Mouse (Mus musculus): Measurements from ENCODE around the gene Cd302. TPM values are rescaled to one million over a fixed set of nuclear protein-coding genes. Genes with fewer than 3 reads are reported as not detected.

Cd302 gene
- polyA plus RNA-seq, 1 experiment from 2014 or later = 11.8 TPM

DNA sequence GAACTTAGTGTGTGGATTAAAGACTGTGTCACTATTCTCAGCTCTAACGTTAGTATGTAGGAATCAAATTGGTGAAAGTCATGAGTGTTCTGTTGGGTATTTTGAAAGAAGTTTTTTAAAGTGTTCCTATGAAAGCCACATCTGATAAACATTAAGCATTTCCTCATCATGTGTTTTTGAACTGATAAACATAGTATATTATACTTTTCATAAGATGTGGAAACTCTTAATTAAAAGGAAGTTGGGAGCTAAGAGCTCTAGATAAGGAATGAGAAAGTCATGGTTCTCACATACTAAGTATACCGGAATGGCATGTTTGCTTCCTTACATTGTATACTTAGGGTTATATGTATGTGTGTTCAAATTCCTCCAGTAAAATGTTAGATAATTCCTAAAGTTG is 53.9 kb downstream of the Cd302 start:
- H3K9me3 ChIP-seq = 0 out of 2 replicates have a peak, but pooled peaks cover 5% of the 10 kb centered on the region
- WGBS = 91% methylated on average over 2 of the region's 2 CpGs

DNA sequence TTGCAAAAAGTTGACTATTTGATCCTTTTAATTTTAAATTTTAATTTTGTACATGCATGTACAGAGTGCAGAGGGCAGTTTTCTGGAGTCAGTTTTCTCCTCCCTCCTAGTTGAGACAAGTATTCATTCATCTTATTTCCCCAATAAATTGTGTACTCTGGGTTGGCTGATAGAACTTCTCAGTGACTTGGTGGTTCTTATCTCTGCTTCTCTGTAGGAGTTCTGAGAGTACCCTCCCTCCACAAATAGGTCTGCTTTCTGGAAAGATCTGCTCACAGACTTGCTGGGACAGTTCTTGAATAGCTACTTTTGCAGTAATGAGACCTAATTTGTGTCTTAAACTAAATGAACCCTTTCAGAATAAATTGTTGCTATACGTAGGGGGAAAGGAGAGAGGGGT is 55.8 kb downstream of the Cd302 start:
- DNase-seq (ENCODE audit: extremely low spot score, low spot score) = no peak
- 85% methylated on average over 1 of the region's 1 CpGs for WGBS
- Histone ChIP-seq H3K4me3 (no peak overlapping the region), H3K27ac (no peak overlapping the region), H3K4me1 (no peaks in the 10 kb centered on the region), H3K36me3 (replicated peaks) (peaks cover 59% of the 10 kb centered on the region), H3K27me3 (ENCODE audit: poor library complexity, severe bottlenecking) (no peaks in the 10 kb centered on the region), H3K9me3 (0 out of 2 replicates have a peak, but pooled peaks cover 5% of the 10 kb centered on the region)

More for the DNA sequence above, 53.9 kb downstream of the Cd302 start:
- DNase-seq (ENCODE audit: extremely low spot score, low spot score) = no peak
- H3K27me3 ChIP-seq (ENCODE audit: poor library complexity, severe bottlenecking) = no peaks in the 10 kb centered on the region
- H3K36me3 ChIP-seq (replicated peaks) = peaks cover 78% of the 10 kb centered on the region
- H3K4me3 ChIP-seq = no peak overlapping the region
- no peaks in the 10 kb centered on the region for H3K4me1 ChIP-seq
- H3K27ac ChIP-seq = no peak overlapping the region

DNA sequence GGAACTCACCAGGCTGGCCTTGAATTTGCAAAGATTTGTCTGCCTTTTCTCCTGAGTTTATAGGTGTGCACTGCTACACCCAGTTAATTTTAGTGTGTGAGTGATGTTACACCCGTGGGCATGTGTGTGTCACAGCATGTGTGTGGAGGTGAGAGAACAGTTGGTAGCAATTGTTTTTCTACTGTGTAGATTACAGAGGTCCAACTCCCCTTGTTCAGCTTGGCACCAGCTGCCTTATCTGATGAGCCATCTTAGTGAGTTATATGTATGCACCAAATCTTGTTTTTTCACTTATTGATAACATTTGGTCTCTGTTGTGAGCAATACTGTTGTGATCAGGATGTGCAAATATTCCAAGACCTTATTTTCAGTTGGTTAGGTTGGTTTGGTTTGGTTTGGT is 60.8 kb downstream of the Cd302 start:
- peaks cover 35% of the 10 kb centered on the region for H3K36me3 ChIP-seq (replicated peaks)
- WGBS = 98% methylated on average over 1 of the region's 1 CpGs
- H3K27me3 ChIP-seq (ENCODE audit: poor library complexity, severe bottlenecking) = no peaks in the 10 kb centered on the region
- 0 out of 2 replicates have a peak, but pooled peaks cover 5% of the 10 kb centered on the region for H3K9me3 ChIP-seq
- no peak overlapping the region for H3K27ac ChIP-seq
- H3K4me1 ChIP-seq = no peaks in the 10 kb centered on the region
- DNase-seq (ENCODE audit: extremely low spot score, low spot score) = no peak
- no peak overlapping the region for H3K4me3 ChIP-seq

DNA sequence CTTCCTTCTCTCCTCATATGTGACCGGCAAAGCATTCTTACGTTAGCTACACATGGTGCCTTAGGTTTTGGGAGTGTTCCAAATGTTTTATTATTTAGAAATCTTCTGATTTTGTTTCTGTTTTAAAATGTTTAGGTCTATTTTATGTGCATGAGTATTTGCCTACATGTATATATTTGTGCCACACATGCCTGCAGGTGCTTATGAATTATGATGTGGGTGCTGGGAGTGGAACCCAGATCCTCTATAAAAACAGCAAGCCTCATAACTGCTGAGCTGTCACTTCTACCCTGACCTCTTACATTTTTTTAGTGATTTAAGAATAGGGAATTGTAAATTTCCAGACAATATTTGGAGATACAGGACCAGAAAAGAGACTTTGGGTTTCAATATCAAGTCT is 62.3 kb downstream of the Cd302 start:
- Histone ChIP-seq H3K4me3 (no peak overlapping the region), H3K27ac (no peak overlapping the region), H3K36me3 (replicated peaks) (peaks cover 48% of the 10 kb centered on the region), H3K27me3 (ENCODE audit: poor library complexity, severe bottlenecking) (no peaks in the 10 kb centered on the region), H3K9me3 (0 out of 2 replicates have a peak, but pooled peaks cover 5% of the 10 kb centered on the region), H3K4me1 (no peaks in the 10 kb centered on the region)
- no peak for DNase-seq (ENCODE audit: extremely low spot score, low spot score)
- WGBS = 100% methylated on average over 2 of the region's 2 CpGs

DNA sequence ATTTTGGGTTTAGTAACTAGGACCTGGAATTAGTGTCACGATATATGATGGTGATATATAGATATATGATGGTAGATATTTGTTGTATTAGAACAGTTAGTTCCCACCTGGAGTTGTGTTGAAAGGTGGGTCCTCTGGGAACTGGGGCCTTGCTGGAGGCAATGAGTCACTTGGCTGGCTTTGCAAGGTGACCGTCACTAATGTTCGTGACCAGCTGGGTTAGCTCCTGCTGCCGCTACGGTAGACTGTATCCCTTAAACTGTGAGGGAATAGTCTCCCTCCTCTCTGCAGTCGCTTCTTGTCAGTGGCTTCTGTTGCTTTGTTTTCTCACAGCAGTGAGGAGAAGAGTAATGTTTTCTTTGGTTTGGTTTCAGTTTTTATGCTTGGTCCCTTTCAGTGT is 63.1 kb downstream of the Cd302 start:
- Histone ChIP-seq H3K36me3 (replicated peaks) (peaks cover 50% of the 10 kb centered on the region), H3K9me3 (0 out of 2 replicates have a peak, but pooled peaks cover 5% of the 10 kb centered on the region), H3K4me1 (no peaks in the 10 kb centered on the region), H3K27ac (no peak overlapping the region), H3K4me3 (no peak overlapping the region), H3K27me3 (ENCODE audit: poor library complexity, severe bottlenecking) (no peaks in the 10 kb centered on the region)
- DNase-seq (ENCODE audit: extremely low spot score, low spot score) = no peak
- WGBS = 88% methylated on average over 6 of the region's 6 CpGs

DNA sequence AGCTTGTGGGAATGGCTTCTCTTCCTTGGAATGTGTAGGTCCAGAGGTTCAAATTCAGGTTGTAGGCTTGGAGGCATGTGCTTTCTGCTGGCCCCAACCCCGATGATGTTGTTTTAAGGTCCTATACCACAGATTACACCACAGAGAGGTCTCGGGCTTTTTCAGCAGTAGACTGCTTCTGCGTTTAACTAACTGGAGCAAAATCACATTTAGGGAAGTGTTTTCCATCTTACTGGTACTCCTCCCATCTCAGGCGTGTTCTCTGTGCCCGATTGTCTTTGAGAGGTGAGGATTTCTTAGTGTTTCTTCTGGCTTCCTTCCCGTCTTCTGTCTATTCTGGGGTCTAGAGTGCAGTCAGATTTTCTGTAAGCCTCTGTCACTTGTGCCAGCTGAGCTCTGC is 66.7 kb downstream of the Cd302 start:
- Histone ChIP-seq H3K4me3 (no peak overlapping the region), H3K36me3 (replicated peaks) (peaks cover 74% of the 10 kb centered on the region), H3K9me3 (no peaks in the 10 kb centered on the region), H3K27ac (no peak overlapping the region), H3K27me3 (ENCODE audit: poor library complexity, severe bottlenecking) (no peaks in the 10 kb centered on the region), H3K4me1 (0 out of 2 replicates have a peak, but pooled peaks cover under 1% of the 10 kb centered on the region)
- WGBS = 91% methylated on average over 6 of the region's 6 CpGs
- DNase-seq (ENCODE audit: extremely low spot score, low spot score) = no peak

DNA sequence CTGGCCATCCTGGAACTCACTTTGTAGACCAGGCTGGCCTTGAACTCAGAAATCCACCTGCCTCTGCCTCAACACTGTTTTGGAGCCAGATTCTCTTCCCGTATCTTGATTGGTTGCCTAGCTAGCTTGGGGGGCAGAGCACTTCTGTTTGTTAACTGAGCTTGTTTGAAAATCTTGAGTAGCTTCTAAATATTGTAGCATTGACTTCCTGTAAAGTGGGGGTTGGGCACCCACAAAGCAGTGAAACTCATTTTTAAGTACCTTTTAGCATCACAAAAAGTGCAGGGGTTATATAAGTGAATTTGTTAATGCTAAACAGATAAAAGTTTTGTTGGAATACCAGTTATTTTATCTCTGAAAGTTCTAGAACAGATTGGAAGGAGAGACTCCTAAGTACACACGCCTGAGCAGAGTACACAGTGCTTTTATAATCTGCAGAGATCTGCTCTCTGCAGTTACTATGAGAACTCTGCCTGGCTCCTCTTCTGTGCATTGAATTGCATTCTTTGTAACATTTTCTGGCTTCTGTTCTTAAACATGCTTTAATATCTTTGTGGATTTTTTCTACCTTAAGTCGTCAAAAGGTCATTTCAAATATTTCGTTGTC is 67.6 kb downstream of the Cd302 start:
- H3K36me3 ChIP-seq (replicated peaks) = peaks cover 82% of the 10 kb centered on the region
- 92% methylated on average over 4 of the region's 4 CpGs for WGBS
- no peak for DNase-seq (ENCODE audit: extremely low spot score, low spot score)
- peaks cover 8% of the 10 kb centered on the region for H3K4me1 ChIP-seq
- no peak overlapping the region for H3K4me3 ChIP-seq
- H3K9me3 ChIP-seq = no peaks in the 10 kb centered on the region
- no peak overlapping the region for H3K27ac ChIP-seq
- H3K27me3 ChIP-seq (ENCODE audit: poor library complexity, severe bottlenecking) = no peaks in the 10 kb centered on the region

DNA sequence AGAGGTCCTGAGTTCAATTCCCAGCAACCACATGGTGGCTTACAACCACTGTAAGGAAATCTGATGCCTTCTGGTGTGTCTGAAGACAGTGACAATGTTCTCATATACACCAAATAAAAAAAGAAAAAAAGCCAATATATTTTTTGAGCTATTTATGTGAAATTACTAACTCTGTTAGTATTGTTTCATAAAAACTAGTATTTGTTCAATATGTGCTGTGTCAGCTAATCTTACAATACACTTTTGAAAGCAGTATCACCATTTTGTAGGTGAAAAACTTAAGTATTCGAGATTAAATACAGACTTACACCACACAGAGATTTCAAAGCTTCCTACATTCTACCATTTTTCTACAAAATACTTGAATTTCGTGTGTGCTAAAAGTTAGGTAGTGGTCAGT is 69.6 kb downstream of the Cd302 start:
- peaks cover 81% of the 10 kb centered on the region for H3K36me3 ChIP-seq (replicated peaks)
- 93% methylated on average over 2 of the region's 2 CpGs for WGBS
- no peak overlapping the region for H3K4me3 ChIP-seq
- no peak for DNase-seq (ENCODE audit: extremely low spot score, low spot score)
- no peak overlapping the region for H3K27ac ChIP-seq
- H3K27me3 ChIP-seq (ENCODE audit: poor library complexity, severe bottlenecking) = no peaks in the 10 kb centered on the region
- no peaks in the 10 kb centered on the region for H3K9me3 ChIP-seq
- H3K4me1 ChIP-seq = peaks cover 19% of the 10 kb centered on the region

DNA sequence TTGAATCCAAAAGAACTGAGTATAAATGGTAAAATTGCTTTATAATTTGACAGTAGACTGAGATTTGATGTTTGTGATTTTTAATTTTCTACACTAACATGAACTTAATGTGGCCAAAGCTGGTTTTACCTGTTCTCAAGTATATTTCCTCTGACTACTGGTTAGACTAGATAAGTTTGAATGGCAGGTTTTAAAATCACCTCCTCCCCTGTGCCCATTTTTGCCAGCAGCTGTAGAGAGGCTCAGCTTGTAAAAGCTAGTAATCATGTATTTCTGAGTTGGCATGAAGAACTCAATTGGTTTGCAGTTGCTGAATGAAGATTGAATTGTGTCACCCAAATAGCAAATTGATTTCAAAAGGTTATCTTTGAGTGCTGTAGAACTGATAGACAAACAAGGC is 71.8 kb downstream of the Cd302 start:
- Histone ChIP-seq H3K27ac (no peak overlapping the region), H3K4me3 (no peak overlapping the region), H3K4me1 (peaks cover 28% of the 10 kb centered on the region), H3K9me3 (no peaks in the 10 kb centered on the region), H3K27me3 (ENCODE audit: poor library complexity, severe bottlenecking) (peaks cover 3% of the 10 kb centered on the region; the same call in 1 of the 2 replicates), H3K36me3 (replicated peaks) (peaks cover 59% of the 10 kb centered on the region)
- no peak for DNase-seq (ENCODE audit: extremely low spot score, low spot score)

DNA sequence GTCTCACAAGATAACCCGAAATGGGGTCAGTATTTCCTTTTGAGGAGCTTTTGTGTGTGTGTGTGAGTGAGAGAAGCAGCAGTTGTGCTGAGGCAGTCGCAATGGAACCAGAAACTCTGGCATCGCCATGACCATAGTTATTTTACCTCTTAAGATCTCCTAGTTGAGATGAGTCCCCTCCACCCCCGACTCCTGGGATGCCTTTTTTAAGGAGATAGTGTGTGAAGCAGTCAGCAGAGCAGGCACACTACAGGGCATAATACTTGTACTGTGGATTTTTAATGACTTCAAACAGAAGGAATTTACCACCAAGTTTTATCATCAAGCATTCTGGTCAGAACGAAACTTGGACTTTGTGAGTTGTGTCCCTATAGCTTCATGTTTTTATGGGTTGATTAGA is 73.5 kb downstream of the Cd302 start:
- DNase-seq (ENCODE audit: extremely low spot score, low spot score) = no peak
- Histone ChIP-seq H3K4me3 (peak overlapping the region; percentile 99), H3K27me3 (ENCODE audit: poor library complexity, severe bottlenecking) (peaks cover 3% of the 10 kb centered on the region; the same call in 1 of the 2 replicates), H3K36me3 (replicated peaks) (peaks cover 48% of the 10 kb centered on the region), H3K4me1 (peaks cover 28% of the 10 kb centered on the region), H3K27ac (peak overlapping the region; percentile 98), H3K9me3 (no peaks in the 10 kb centered on the region)
- WGBS = 33% methylated on average over 5 of the region's 5 CpGs

DNA sequence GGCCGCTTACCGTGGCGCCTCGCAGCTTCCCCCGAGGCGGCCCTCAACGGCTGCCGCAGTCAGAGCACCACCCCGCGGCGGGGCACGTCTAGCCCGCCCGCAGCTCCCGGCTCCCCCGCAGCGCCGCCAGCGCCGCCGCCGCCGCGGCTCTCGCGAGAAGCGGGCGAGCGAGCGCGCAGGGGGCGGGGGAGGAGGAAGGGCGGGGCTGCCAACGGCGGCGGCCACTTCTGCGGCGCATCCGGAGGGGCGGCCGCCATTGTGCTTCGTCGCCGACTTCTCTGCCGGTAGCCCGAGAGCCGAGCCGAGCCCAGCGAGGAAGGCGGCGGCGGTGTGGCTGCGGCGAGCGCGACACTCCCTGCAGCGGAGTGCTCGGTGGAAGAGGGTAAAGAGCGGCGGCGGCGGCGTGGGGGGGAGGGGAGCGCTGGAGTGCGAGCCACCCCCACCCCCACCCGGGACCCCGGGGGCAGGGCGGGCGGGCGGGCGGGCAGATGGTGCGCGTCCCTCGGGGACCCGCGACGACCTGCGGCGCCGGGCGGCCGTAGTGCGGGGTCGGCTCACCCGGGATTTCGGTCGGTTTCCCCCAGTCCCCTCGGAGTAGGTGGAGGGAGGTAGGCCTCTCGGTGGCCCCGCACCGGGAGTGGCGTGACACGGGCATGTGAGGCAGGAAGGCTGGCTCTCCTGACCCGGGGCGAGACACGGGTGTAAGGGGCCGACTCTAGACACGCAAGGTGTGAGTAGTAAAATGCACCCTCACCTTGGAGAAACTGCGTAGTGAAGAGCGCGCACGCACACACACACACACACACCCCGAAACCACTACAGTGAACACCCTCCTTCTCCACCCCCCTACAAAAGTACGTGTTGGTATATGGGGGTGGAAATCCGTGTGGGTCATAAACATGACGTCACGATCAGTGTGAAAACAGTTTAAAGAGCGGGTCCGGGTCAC is 74.3 kb downstream of the Cd302 start, which contains the start of the genes Baz2b and March7:
Gene Baz2b, minus strand, starts transcription at position 137 of the 949 bp plus-strand sequence.
Gene March7, plus strand, starts transcription at position 185 of the 949 bp plus-strand sequence.
- WGBS = under 1% methylated on average over 95 of the region's 109 CpGs
- Histone ChIP-seq H3K9me3 (no peaks in the 10 kb centered on the region), H3K27ac (peak within 1 kb of the TSS; percentile 98), H3K36me3 (replicated peaks) (peaks cover 45% of the 10 kb centered on the region), H3K4me1 (peaks cover 28% of the 10 kb centered on the region), H3K27me3 (ENCODE audit: poor library complexity, severe bottlenecking) (peaks cover 3% of the 10 kb centered on the region; the same call in 1 of the 2 replicates), H3K4me3 (peak within 1 kb of the TSS; percentile 99)
- peak; percentile 80 for DNase-seq (ENCODE audit: extremely low spot score, low spot score)

DNA sequence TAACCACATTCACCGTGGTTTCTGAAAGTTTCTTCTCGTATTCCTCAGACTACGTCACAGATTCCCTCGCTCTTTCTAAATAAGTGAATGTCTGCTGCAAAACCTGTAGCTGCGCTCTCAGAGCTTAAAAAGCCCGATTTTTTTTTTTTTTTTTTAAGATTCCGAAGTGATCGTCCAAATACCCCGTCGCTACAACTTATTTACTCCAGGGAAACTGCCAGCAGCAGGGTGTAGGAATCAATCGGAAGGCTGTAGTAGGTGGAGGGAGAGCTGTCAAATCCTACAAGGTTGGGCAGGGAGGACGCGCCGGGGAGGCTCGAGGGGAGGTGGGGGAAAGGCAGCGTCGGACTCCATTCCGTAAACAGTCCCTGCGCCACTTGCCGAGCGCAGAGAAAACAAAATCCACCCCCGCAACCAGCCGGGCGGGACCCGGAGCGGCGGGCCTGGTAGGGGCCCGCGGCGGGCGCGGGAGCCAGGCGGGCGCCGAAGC is 75.1 kb downstream of the Cd302 start:
- peak; percentile 57 for DNase-seq (ENCODE audit: extremely low spot score, low spot score)
- peaks cover 3% of the 10 kb centered on the region; the same call in 1 of the 2 replicates for H3K27me3 ChIP-seq (ENCODE audit: poor library complexity, severe bottlenecking)
- H3K4me1 ChIP-seq = peaks cover 28% of the 10 kb centered on the region
- WGBS = 1% methylated on average over 34 of the region's 35 CpGs
- peak overlapping the region; percentile 99 for H3K4me3 ChIP-seq
- peak overlapping the region; percentile 98 for H3K27ac ChIP-seq
- peaks cover 39% of the 10 kb centered on the region for H3K36me3 ChIP-seq (replicated peaks)
- no peaks in the 10 kb centered on the region for H3K9me3 ChIP-seq
